Mouse (Mus musculus): ENCODE measurements around the gene Traf3ip3. TPM values are rescaled to one million over a fixed set of nuclear protein-coding genes. Genes with fewer than 3 reads are reported as not detected.
A peak's percentile ranks its signal among the peaks of the same experiment; 100 is the strongest.

Traf3ip3 gene
- polyA plus RNA-seq, 1 experiment from 2014 or later = 8.3 TPM

DNA sequence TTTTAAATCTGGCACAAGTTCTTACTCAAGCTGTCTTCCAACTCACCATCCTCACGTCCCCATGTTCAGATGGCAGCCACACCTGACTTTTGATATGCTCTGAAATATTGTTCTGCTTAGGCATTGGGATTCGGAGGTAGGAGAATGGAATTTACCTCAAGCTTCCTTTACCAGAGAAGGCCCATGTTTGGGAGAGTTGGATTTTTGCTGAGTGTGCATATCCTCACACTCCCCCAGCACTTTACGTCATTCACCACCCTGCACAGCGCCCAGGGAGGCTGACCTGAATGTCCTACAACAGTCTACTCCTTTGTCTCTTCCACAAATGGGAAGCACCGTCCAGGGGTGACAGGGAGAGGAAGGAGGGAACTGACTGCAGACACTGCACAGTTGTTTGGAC lies 18.9 kb upstream of the Traf3ip3 start:
- 52% methylated on average over 5 of the region's 5 CpGs for WGBS (ENCODE audit: insufficient replicate concordance)
- H3K4me3 ChIP-seq (ENCODE audit: low read depth, low read length) = no peak overlapping the region

DNA sequence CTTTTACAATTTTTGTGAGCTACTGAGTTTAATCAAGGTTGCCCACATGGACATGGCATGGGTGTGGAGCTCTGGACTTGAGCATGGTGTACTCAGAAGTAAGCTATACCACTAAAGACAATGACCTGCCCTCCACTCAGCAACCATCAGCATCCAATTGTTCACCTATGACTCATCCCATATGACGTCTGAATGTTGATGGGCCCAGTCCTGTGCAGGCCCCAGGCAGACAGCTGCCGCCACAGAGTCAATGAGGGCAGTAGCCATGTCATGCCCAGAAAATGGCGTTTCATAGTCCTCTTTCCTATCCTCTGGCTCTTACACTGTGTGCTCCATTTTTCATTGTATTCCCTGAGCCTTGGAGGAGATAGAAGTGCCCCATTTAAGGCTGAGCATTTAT lies 14.5 kb upstream of the Traf3ip3 start:
- Histone ChIP-seq H3K27me3 (ENCODE audit: insufficient read depth, low read length) (no peaks in the 10 kb centered on the region), H3K27ac (ENCODE audit: low read depth) (no peak overlapping the region), H3K9me3 (ENCODE audit: low read length) (no peaks in the 10 kb centered on the region), H3K4me2 (ENCODE audit: low read depth, low read length) (no peak overlapping the region), H3K9ac (replicated peaks) (no peak overlapping the region), H3K4me3 (ENCODE audit: low read depth, low read length) (no peak overlapping the region), H3K36me3 (replicated peaks; ENCODE audit: insufficient read depth, low read length) (peaks cover 6% of the 10 kb centered on the region), H3K4me1 (ENCODE audit: insufficient read depth) (no peaks in the 10 kb centered on the region)
- ATAC-seq = no peak
- DNase-seq = no peak
- WGBS (ENCODE audit: insufficient replicate concordance) = 61% methylated on average over 3 of the region's 3 CpGs
- TF ChIP-seq CTCF (IDR thresholded peaks at IDR 0.05; ENCODE audit: low read depth) (no peak), EP300 (IDR thresholded peaks at IDR 0.05; ENCODE audit: low read depth) (no peak)

More for the DNA sequence above, 18.9 kb upstream of the Traf3ip3 start:
- TF ChIP-seq CTCF (IDR thresholded peaks at IDR 0.05; ENCODE audit: low read depth) (no peak), EP300 (IDR thresholded peaks at IDR 0.05; ENCODE audit: low read depth) (no peak)
- Histone ChIP-seq H3K27me3 (ENCODE audit: insufficient read depth, low read length) (no peaks in the 10 kb centered on the region), H3K9me3 (ENCODE audit: low read length) (no peaks in the 10 kb centered on the region), H3K36me3 (replicated peaks; ENCODE audit: insufficient read depth, low read length) (peaks cover 23% of the 10 kb centered on the region), H3K27ac (ENCODE audit: low read depth) (no peak overlapping the region), H3K4me2 (ENCODE audit: low read depth, low read length) (no peak overlapping the region), H3K4me1 (ENCODE audit: insufficient read depth) (no peaks in the 10 kb centered on the region), H3K9ac (replicated peaks) (no peak overlapping the region)
- DNase-seq (no peak), ATAC-seq (no peak)

DNA sequence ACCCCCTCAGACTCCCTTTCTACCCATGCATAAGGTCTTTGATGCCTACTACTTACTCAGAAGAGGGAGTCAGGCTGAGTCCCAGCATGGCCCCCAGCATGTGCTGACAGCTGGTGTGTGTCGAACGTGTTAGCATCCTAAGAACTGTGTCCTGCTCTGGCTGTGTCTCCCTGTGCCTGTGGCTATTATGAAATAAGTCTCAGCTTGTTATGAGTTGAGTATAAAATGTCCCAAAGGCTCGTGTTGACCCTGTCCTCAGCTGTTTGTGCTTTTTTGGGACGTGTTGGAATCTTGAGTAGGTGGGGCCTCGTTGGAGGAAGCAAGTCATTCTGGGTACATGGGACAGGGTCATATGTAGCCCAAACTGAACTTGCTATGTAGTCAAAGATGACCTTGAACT lies 12.6 kb upstream of the Traf3ip3 start:
- WGBS (ENCODE audit: insufficient replicate concordance) = 70% methylated on average over 5 of the region's 5 CpGs
- DNase-seq = no peak
- H3K9me3 ChIP-seq (ENCODE audit: low read length) = no peaks in the 10 kb centered on the region
- no peaks in the 10 kb centered on the region for H3K36me3 ChIP-seq (replicated peaks; ENCODE audit: insufficient read depth, low read length)
- no peak overlapping the region for H3K9ac ChIP-seq (replicated peaks)
- no peaks in the 10 kb centered on the region for H3K4me1 ChIP-seq (ENCODE audit: insufficient read depth)
- no peak overlapping the region for H3K4me3 ChIP-seq (ENCODE audit: low read depth, low read length)
- H3K27ac ChIP-seq (ENCODE audit: low read depth) = no peak overlapping the region
- no peak for ATAC-seq
- no peak overlapping the region for H3K4me2 ChIP-seq (ENCODE audit: low read depth, low read length)
- no peak for TF ChIP-seq CTCF (IDR thresholded peaks at IDR 0.05; ENCODE audit: low read depth)
- TF ChIP-seq EP300 (IDR thresholded peaks at IDR 0.05; ENCODE audit: low read depth) = no peak
- no peaks in the 10 kb centered on the region for H3K27me3 ChIP-seq (ENCODE audit: insufficient read depth, low read length)

DNA sequence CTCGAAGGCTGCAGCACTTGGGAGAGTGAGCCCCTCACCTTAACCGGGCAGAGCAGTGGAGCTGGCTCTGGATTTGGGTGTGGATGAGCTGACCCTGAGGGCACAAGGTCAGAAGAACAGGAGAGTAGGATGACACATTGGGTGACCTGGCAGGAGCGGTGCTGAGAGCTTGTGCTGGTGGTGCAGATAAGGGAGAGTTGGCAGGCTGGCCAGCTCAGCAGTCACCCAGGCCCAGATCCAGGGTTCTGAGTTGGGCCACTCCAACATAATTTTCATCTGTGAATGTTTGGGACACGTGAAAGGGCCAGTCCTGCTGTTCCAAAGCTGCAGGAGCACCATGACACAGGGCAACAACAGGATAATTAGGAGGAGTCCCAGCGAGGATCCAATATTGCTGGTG lies 9.9 kb upstream of the Traf3ip3 start:
- no peaks in the 10 kb centered on the region for H3K27me3 ChIP-seq (ENCODE audit: insufficient read depth, low read length)
- no peak overlapping the region for H3K27ac ChIP-seq (ENCODE audit: low read depth)
- no peak for TF ChIP-seq EP300 (IDR thresholded peaks at IDR 0.05; ENCODE audit: low read depth)
- no peak for TF ChIP-seq CTCF (IDR thresholded peaks at IDR 0.05; ENCODE audit: low read depth)
- 63% methylated on average over 5 of the region's 5 CpGs for WGBS (ENCODE audit: insufficient replicate concordance)
- no peaks in the 10 kb centered on the region for H3K4me1 ChIP-seq (ENCODE audit: insufficient read depth)
- DNase-seq = no peak
- no peak overlapping the region for H3K4me2 ChIP-seq (ENCODE audit: low read depth, low read length)
- no peaks in the 10 kb centered on the region for H3K36me3 ChIP-seq (replicated peaks; ENCODE audit: insufficient read depth, low read length)
- H3K9me3 ChIP-seq (ENCODE audit: low read length) = no peaks in the 10 kb centered on the region
- no peak for ATAC-seq
- no peak overlapping the region for H3K9ac ChIP-seq (replicated peaks)
- H3K4me3 ChIP-seq (ENCODE audit: low read depth, low read length) = no peak overlapping the region

DNA sequence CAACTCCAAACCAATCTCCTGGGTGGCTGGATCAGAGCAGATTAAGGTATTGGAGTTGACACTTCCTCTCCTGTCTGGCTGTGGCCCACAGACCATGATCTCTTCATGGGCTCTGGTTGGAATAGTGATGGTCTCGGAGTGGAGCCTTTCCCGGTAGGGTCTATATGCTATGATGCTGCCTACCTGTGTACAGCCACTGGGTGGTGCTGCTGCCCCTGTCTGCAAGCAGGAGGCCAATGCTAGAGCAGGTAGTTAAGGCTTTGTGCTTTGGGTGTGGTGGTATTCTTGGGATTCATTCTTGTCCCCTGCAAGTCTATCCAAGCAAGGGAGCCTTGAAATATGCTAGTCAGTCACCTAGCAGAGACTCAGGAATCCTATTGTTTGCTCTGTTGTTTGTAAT lies 6.7 kb upstream of the Traf3ip3 start:
- Histone ChIP-seq H3K4me2 (ENCODE audit: low read depth, low read length) (no peak overlapping the region), H3K9ac (replicated peaks) (no peak overlapping the region), H3K27me3 (ENCODE audit: insufficient read depth, low read length) (no peaks in the 10 kb centered on the region), H3K36me3 (replicated peaks; ENCODE audit: insufficient read depth, low read length) (no peaks in the 10 kb centered on the region), H3K9me3 (ENCODE audit: low read length) (no peaks in the 10 kb centered on the region), H3K4me1 (ENCODE audit: insufficient read depth) (peaks cover 7% of the 10 kb centered on the region; the same call in 1 of the 2 replicates), H3K4me3 (ENCODE audit: low read depth, low read length) (no peak overlapping the region), H3K27ac (ENCODE audit: low read depth) (no peak overlapping the region)
- WGBS (ENCODE audit: insufficient replicate concordance) = 34% methylated on average over 2 of the region's 2 CpGs
- peak; percentile 94 for TF ChIP-seq CTCF (IDR thresholded peaks at IDR 0.05; ENCODE audit: low read depth)
- TF ChIP-seq EP300 (IDR thresholded peaks at IDR 0.05; ENCODE audit: low read depth) = no peak
- ATAC-seq (peak; percentile 53), DNase-seq (peak; percentile 74)

DNA sequence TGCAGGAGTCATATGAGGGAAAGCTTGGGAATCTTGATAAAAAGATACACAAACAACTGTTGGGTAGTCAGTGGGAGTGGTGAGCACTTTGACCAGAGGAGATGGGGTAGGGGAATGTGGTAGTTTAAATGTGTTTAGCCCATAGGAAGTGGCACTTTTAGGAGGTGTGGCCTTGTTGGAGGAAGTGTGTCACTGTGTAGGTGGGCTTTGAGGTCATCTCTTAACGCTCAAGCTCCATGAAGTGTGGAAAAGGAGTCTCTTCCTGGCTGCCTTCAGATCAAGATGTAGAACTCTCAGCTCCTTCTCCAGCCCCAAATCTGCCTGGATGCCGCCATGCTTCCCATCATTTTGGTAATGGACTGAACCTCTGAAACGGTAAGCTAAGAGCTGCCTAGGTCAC lies 6.0 kb upstream of the Traf3ip3 start, which contains the start of gene Lamb3:
TSS of gene Lamb3 (plus strand) at position 197 of the 400 bp plus-strand sequence.
- Histone ChIP-seq H3K4me2 (ENCODE audit: low read depth, low read length) (no peak within 1 kb of the TSS), H3K9ac (replicated peaks) (no peak within 1 kb of the TSS), H3K4me1 (ENCODE audit: insufficient read depth) (peaks cover 7% of the 10 kb centered on the region; the same call in 1 of the 2 replicates), H3K27me3 (ENCODE audit: insufficient read depth, low read length) (no peaks in the 10 kb centered on the region), H3K27ac (ENCODE audit: low read depth) (0 out of 2 replicates have a peak within 1 kb of the TSS, but pooled peaks have one; percentile 18), H3K9me3 (ENCODE audit: low read length) (no peaks in the 10 kb centered on the region), H3K4me3 (ENCODE audit: low read depth, low read length) (no peak within 1 kb of the TSS), H3K36me3 (replicated peaks; ENCODE audit: insufficient read depth, low read length) (no peaks in the 10 kb centered on the region)
- no peak for ATAC-seq
- 74% methylated on average over 3 of the region's 3 CpGs for WGBS (ENCODE audit: insufficient replicate concordance)
- TF ChIP-seq CTCF (IDR thresholded peaks at IDR 0.05; ENCODE audit: low read depth) (no peak), EP300 (IDR thresholded peaks at IDR 0.05; ENCODE audit: low read depth) (no peak)
- DNase-seq = no peak

DNA sequence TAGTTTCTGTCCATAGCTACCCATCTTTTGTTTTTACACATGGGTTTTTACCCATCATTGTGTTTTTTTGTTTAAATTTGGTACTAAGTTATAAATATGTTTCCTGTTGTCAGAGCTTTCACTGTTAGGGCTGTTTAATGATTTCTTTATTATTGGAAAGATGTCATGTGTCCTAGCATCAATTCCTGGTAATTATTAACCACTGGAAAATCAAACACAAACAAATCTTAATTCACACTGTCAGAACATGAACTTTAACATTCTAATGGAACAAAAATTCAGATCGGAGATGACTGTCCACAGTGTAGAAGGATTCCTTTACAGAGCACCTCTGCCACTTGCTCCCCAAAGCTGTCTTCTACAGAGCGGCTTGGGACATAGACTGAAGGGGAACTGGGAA lies 3.9 kb upstream of the Traf3ip3 start:
- no peak for ATAC-seq
- 78% methylated on average over 2 of the region's 2 CpGs for WGBS (ENCODE audit: insufficient replicate concordance)
- Histone ChIP-seq H3K4me1 (ENCODE audit: insufficient read depth) (peaks cover 9% of the 10 kb centered on the region; the same call in 1 of the 2 replicates), H3K9ac (replicated peaks) (no peak overlapping the region), H3K27ac (ENCODE audit: low read depth) (peak overlapping the region; percentile 88), H3K4me3 (ENCODE audit: low read depth, low read length) (no peak overlapping the region), H3K36me3 (replicated peaks; ENCODE audit: insufficient read depth, low read length) (no peaks in the 10 kb centered on the region), H3K4me2 (ENCODE audit: low read depth, low read length) (no peak overlapping the region), H3K27me3 (ENCODE audit: insufficient read depth, low read length) (no peaks in the 10 kb centered on the region), H3K9me3 (ENCODE audit: low read length) (no peaks in the 10 kb centered on the region)
- no peak for DNase-seq
- TF ChIP-seq EP300 (IDR thresholded peaks at IDR 0.05; ENCODE audit: low read depth) = no peak
- TF ChIP-seq CTCF (IDR thresholded peaks at IDR 0.05; ENCODE audit: low read depth) = no peak

Measured in liver, postnatal 0 days (tissue).